8 mouse cellular contexts compared by ENCODE assay signal in genomic region chr6:58831232-58832009, GRCm38 (mm10). TPM values are rescaled to one million over a fixed set of nuclear protein-coding genes. Genes with fewer than 3 reads are reported as not detected.
DNase-seq lines count a peak whose midpoint lies in the region; ATAC-seq and TF ChIP-seq lines count a peak whose summit lies in the region.

Gene Herc3 (plus strand): TSS chr6:58831465.

- TF ChIP-seq POLR2A in limb, embryonic 14.5 days (IDR thresholded peaks at IDR 0.05; ENCODE audit: borderline replicate concordance, extremely low read depth, insufficient read depth, insufficient read length), result no peak

- H3K9me3 ChIP-seq in embryonic facial prominence, embryonic 10.5 days, result no peaks in the 10 kb centered on the region
- H3K9me3 ChIP-seq in limb, embryonic 14.5 days (ENCODE audit: control insufficient read depth, low read length), result no peaks in the 10 kb centered on the region
- H3K9me3 ChIP-seq in midbrain, embryonic 16.5 days (replicated peaks; ENCODE audit: control insufficient read depth, low read length, poor library complexity, severe bottlenecking), result no peaks in the 10 kb centered on the region

- DNase-seq in left cerebral cortex, adult 18-20 months (ENCODE audit: low spot score in 2 of 2), result peak; percentile 83 to 89
- DNase-seq in left cerebral cortex, adult 11 months (ENCODE audit: low spot score), result no peak
- DNase-seq in embryonic facial prominence, embryonic 10.5 days (ENCODE audit: low spot score), result peak; percentile 86
- peak; percentile 79 for DNase-seq in kidney, adult 11 months
- DNase-seq in limb, embryonic 14.5 days (ENCODE audit: low spot score), result peak; percentile 16
- peak; percentile 51 to 60 for DNase-seq in spleen, postnatal 14 days (ENCODE audit: low spot score in 2 of 2)

- H3K27ac ChIP-seq in embryonic facial prominence, embryonic 10.5 days (replicated peaks), result peak within 1 kb of the TSS; percentile 87
- H3K27ac ChIP-seq in limb, embryonic 14.5 days (replicated peaks; ENCODE audit: low read depth, low read length), result 0 out of 2 replicates have a peak within 1 kb of the TSS, but pooled peaks have one; percentile 63
- H3K27ac ChIP-seq in midbrain, embryonic 16.5 days (ENCODE audit: low read length), result peak within 1 kb of the TSS; percentile 88

- H3K4me3 ChIP-seq in embryonic facial prominence, embryonic 10.5 days, result peak within 1 kb of the TSS; percentile 83
- H3K4me3 ChIP-seq in limb, embryonic 14.5 days (replicated peaks; ENCODE audit: low read length), result peak within 1 kb of the TSS; percentile 76
- H3K4me3 ChIP-seq in midbrain, embryonic 16.5 days (ENCODE audit: low read depth, low read length), result peak within 1 kb of the TSS; percentile 86

- peaks cover 10% of the 10 kb centered on the region for H3K27me3 ChIP-seq in embryonic facial prominence, embryonic 10.5 days (replicated peaks; ENCODE audit: low read depth, poor library complexity, severe bottlenecking)
- no peaks in the 10 kb centered on the region for H3K27me3 ChIP-seq in limb, embryonic 14.5 days (ENCODE audit: control insufficient read depth, insufficient read depth, low read length)
- H3K27me3 ChIP-seq in midbrain, embryonic 16.5 days (ENCODE audit: control insufficient read depth, insufficient read depth, low read depth, low read length), result no peaks in the 10 kb centered on the region

- WGBS in embryonic facial prominence, embryonic 10.5 days, result under 1% methylated on average over 83 of the region's 83 CpGs
- WGBS in limb, embryonic 14.5 days, result under 1% methylated on average over 34 of the region's 83 CpGs
- under 1% methylated on average over 58 of the region's 83 CpGs for WGBS in midbrain, embryonic 16.5 days

- no peaks in the 10 kb centered on the region; the same call in 1 of the 2 replicates for H3K4me1 ChIP-seq in embryonic facial prominence, embryonic 10.5 days
- H3K4me1 ChIP-seq in limb, embryonic 14.5 days (ENCODE audit: control insufficient read depth, insufficient read depth, low read length), result peaks cover 3% of the 10 kb centered on the region; the same call in 1 of the 2 replicates
- peaks cover 20% of the 10 kb centered on the region for H3K4me1 ChIP-seq in midbrain, embryonic 16.5 days (ENCODE audit: control insufficient read depth, insufficient read depth, low read length)

- peak within 1 kb of the TSS; percentile 85 for H3K4me2 ChIP-seq in limb, embryonic 14.5 days (replicated peaks; ENCODE audit: low read depth, low read length, severe bottlenecking)
- H3K4me2 ChIP-seq in midbrain, embryonic 16.5 days (ENCODE audit: low read length), result peak within 1 kb of the TSS; percentile 76

- H3K9ac ChIP-seq in limb, embryonic 14.5 days (ENCODE audit: low read depth, low read length, severe bottlenecking), result peak within 1 kb of the TSS; percentile 75
- H3K9ac ChIP-seq in midbrain, embryonic 16.5 days (ENCODE audit: low read depth, low read length), result peak within 1 kb of the TSS; percentile 86

- ATAC-seq in granulocyte monocyte progenitor cell, adult 5-6 weeks (replicated peaks; ENCODE audit: poor library complexity, severe bottlenecking), result peak; percentile 68
- ATAC-seq in limb, embryonic 14.5 days (ENCODE audit: low FRiP score, low read depth), result peak; percentile 81
- peak; percentile 91 for ATAC-seq in midbrain, embryonic 16.5 days

- H3K36me3 ChIP-seq in embryonic facial prominence, embryonic 10.5 days (replicated peaks), result no peaks in the 10 kb centered on the region
- H3K36me3 ChIP-seq in limb, embryonic 14.5 days (ENCODE audit: control insufficient read depth, insufficient read depth, low read length), result no peaks in the 10 kb centered on the region
- no peaks in the 10 kb centered on the region for H3K36me3 ChIP-seq in midbrain, embryonic 16.5 days (ENCODE audit: control insufficient read depth, insufficient read depth, low read length)

RNA-seq across cellular contexts. Expression of gene Herc3, which starts in this region (rescaled TPM):
- 100 to 1,000 TPM; 263 to 314 TPM for total RNA-seq in left cerebral cortex, adult 18-20 months (2021)
- polyA plus RNA-seq in embryonic facial prominence, embryonic 10.5 days (2016; fragmentation: Nextera tagmentation; extraction: Ambion mirVana), result 4.8 and 5.9 TPM in 2 replicates
- 3.2 and 3.6 TPM in 2 replicates for total RNA-seq in granulocyte monocyte progenitor cell, adult 5-6 weeks (2014; fragmentation: Nextera tagmentation)
- 5.8 and 7.5 TPM in 2 replicates for total RNA-seq in granulocyte monocyte progenitor cell, adult 5-6 weeks (2017)
- polyA plus RNA-seq in limb, embryonic 14.5 days (2012; rRNA removed), result 16.1 and 17.4 TPM in 2 replicates
- polyA plus RNA-seq in limb, embryonic 14.5 days (2014; fragmentation: Nextera tagmentation; extraction: Ambion mirVana), result 7.8 and 10.0 TPM in 2 replicates
- 29.8 and 31.9 TPM in 2 replicates for polyA plus RNA-seq in midbrain, embryonic 16.5 days (2015; fragmentation: Nextera tagmentation; extraction: Ambion mirVana)

Comparison
In these comparisons a context has a peak if more than half of its experiments do, and no peak if none do; other contexts are left out.
1. RNA of gene Herc3 (total RNA-seq): 263 to 314 TPM in left cerebral cortex, adult 18-20 months; 3.2 to 7.5 TPM in granulocyte monocyte progenitor cell, adult 5-6 weeks; every median in the first group is over 10 times any median in the second.
2. Peak in every context shown above with its lines, with median percentiles within 50 percentile points of each other: H3K27ac ChIP-seq, H3K4me3 ChIP-seq and ATAC-seq.